Mouse (Mus musculus) heart, adult 8-10 months (tissue): ENCODE measurements around the gene Cyp4f40. TPM values are rescaled to one million over a fixed set of nuclear protein-coding genes. Genes with fewer than 3 reads are reported as not detected.
"Not testable (repeated sequence)": the region's sequence is repeated elsewhere in the genome, so short reads cannot be mapped to it uniquely, and the experiment has no call there.

Experiments used
- DNase-seq: peaks from one replicate; pipeline ENCODE4 v3.0.0; 2022; ENCODE audit warnings: low spot score
- total RNA-seq, 4 experiments: library from RNA; stranded (reverse); gene quantifications; 2 replicates each; pipeline ENCODE4 v1.2.4; 2022

Gene Cyp4f40
- not detected for total RNA-seq

GRCm38 (mm10) chr17:32658712-32659111, at the start of gene Cyp4f40:
Gene Cyp4f40, plus strand, starts transcription at chr17:32658900.
- peak; percentile 9 for DNase-seq

- not testable (repeated sequence) for DNase-seq
These were observed 48.5 kb upstream of the Cyp4f40 start for GRCm38 (mm10) chr17:32610231-32610630.

- no peak for DNase-seq
These were observed 47.8 kb upstream of the Cyp4f40 start for GRCm38 (mm10) chr17:32610896-32611295.

GRCm38 (mm10) chr17:32612417-32612816, 46.3 kb upstream of the Cyp4f40 start:
- no peak for DNase-seq

- DNase-seq, result no peak
These were observed 41.4 kb upstream of the Cyp4f40 start for GRCm38 (mm10) chr17:32617252-32617651.

- DNase-seq, result not testable (repeated sequence)
These were observed 37.7 kb upstream of the Cyp4f40 start, which contains the start of gene Cyp4f37 for GRCm38 (mm10) chr17:32621018-32621417. Gene Cyp4f37, plus strand, starts transcription at chr17:32621309.

GRCm38 (mm10) chr17:32629726-32630125, 29.0 kb upstream of the Cyp4f40 start:
- DNase-seq, result not testable (repeated sequence)

- DNase-seq, result no peak
These were observed 26.8 kb upstream of the Cyp4f40 start for GRCm38 (mm10) chr17:32631936-32632335.

GRCm38 (mm10) chr17:32634242-32634971, 24.3 kb upstream of the Cyp4f40 start:
- not testable (repeated sequence) for DNase-seq

- peak; percentile 75 for DNase-seq
These were observed 23.8 kb upstream of the Cyp4f40 start for GRCm38 (mm10) chr17:32634972-32635314.

GRCm38 (mm10) chr17:32636341-32636740, 22.4 kb upstream of the Cyp4f40 start:
- no peak for DNase-seq

- no peak for DNase-seq
These were observed 21.5 kb upstream of the Cyp4f40 start for GRCm38 (mm10) chr17:32637151-32637550.

- DNase-seq, result no peak
These were observed 12.1 kb upstream of the Cyp4f40 start for GRCm38 (mm10) chr17:32646631-32647030.

- DNase-seq, result no peak
These were observed 4.8 kb upstream of the Cyp4f40 start for GRCm38 (mm10) chr17:32653860-32654259.

- DNase-seq, result no peak
These were observed 1.7 kb upstream of the Cyp4f40 start for GRCm38 (mm10) chr17:32657041-32657440.

- DNase-seq, result no peak
These were observed 454 bp upstream of the Cyp4f40 start for GRCm38 (mm10) chr17:32658246-32658645.

GRCm38 (mm10) chr17:32673976-32674375, 15.3 kb downstream of the Cyp4f40 start:
- DNase-seq, result no peak

GRCm38 (mm10) chr17:32676040-32676635, 17.4 kb downstream of the Cyp4f40 start:
- DNase-seq, result no peak

GRCm38 (mm10) chr17:32680404-32680803, 21.7 kb downstream of the Cyp4f40 start:
- DNase-seq, result peak; percentile 13

- DNase-seq, result no peak
These were observed 26.5 kb downstream of the Cyp4f40 start, which contains the start of gene Cyp4f15 for GRCm38 (mm10) chr17:32685048-32685750. Gene Cyp4f15, plus strand, starts transcription at chr17:32685627.

GRCm38 (mm10) chr17:32686722-32687121, 28.0 kb downstream of the Cyp4f40 start:
- DNase-seq, result no peak

- DNase-seq, result no peak
These were observed 32.3 kb downstream of the Cyp4f40 start for GRCm38 (mm10) chr17:32690959-32691358.

- DNase-seq, result no peak
These were observed 44.1 kb downstream of the Cyp4f40 start for GRCm38 (mm10) chr17:32702826-32703225.
